Mouse (Mus musculus) CH12.LX (cell line): ENCODE results near the gene Pla2g1b.

ENCODE experiments used
- BHLHE40 ChIP-seq: IDR thresholded peaks from 2 replicates; pipeline ENCODE4 v1.6.1; 2011; ENCODE audit warnings: mild to moderate bottlenecking, low read depth, low read length, improper control_type of control experiment
- CTCF ChIP-seq, 2 experiments: IDR thresholded peaks in 1 of 2; conservative IDR thresholded peaks in 1 of 2; 2 replicates each; pipeline ENCODE4 v1.5.1; 2011 to 2012; ENCODE audit warnings: low read depth in 2 of 2, low read length in 2 of 2, improper control_type of control experiment in 1 of 2, inconsistent platforms in 1 of 2, mild to moderate bottlenecking in 1 of 2, moderate library complexity in 1 of 2
- E2F4 ChIP-seq: IDR thresholded peaks from 2 replicates; pipeline ENCODE4 v1.6.1; 2011; ENCODE audit warnings: low read depth, low read length, improper control_type of control experiment; ENCODE audit not compliant: insufficient replicate concordance
- HCFC1 ChIP-seq: IDR thresholded peaks from 2 replicates; pipeline ENCODE4 v1.6.1; 2012; ENCODE audit warnings: low read depth, mild to moderate bottlenecking, inconsistent platforms, low read length, improper control_type of control experiment
- KAT2A ChIP-seq: IDR thresholded peaks from 2 replicates; pipeline ENCODE4 v1.6.1; 2012; ENCODE audit warnings: low read length, improper control_type of control experiment, inconsistent platforms; ENCODE audit not compliant: insufficient replicate concordance
- MAX ChIP-seq: IDR thresholded peaks from 2 replicates; pipeline ENCODE4 v1.6.1; 2011; ENCODE audit warnings: low read length, improper control_type of control experiment
- POLR2A ChIP-seq: IDR thresholded peaks from 2 replicates; pipeline ENCODE4 v1.6.1; 2011; ENCODE audit warnings: low read depth, mild to moderate bottlenecking, improper control_type of control experiment, low read length
- TCF12 ChIP-seq: IDR thresholded peaks from 2 replicates; pipeline ENCODE4 v1.6.1; 2014; ENCODE audit warnings: low read depth, mild to moderate bottlenecking, inconsistent platforms, low read length, improper control_type of control experiment
- ZC3H11A ChIP-seq: IDR thresholded peaks from 2 replicates; pipeline ENCODE4 v1.6.1; 2012; ENCODE audit warnings: low read depth, mild to moderate bottlenecking, inconsistent platforms, low read length, improper control_type of control experiment

- 0 out of 2 replicates have a peak, but pooled peaks have one; percentile 13 for TF ChIP-seq MAX
- peak; percentile 84 for TF ChIP-seq TCF12
- TF ChIP-seq ZC3H11A = no peak; the same call in 1 of the 2 replicates
- no peak for TF ChIP-seq KAT2A
- TF ChIP-seq HCFC1 = peak; percentile 79
- peak; percentile 95 for TF ChIP-seq POLR2A
- TF ChIP-seq BHLHE40 = peak; percentile 56; the same call in 1 of the 2 replicates
- peak; percentile 79; the same call in 1 of the 2 replicates for TF ChIP-seq E2F4
- no peak for TF ChIP-seq CTCF (conservative IDR thresholded peaks at IDR 0.05 in 1 of 2, IDR thresholded peaks at IDR 0.05 in 1 of 2; ENCODE audit: low read depth in 2 of 2, low read length in 2 of 2)
Observed at GRCm38 (mm10) chr5:115488841-115489698, 23.0 kb downstream of the Pla2g1b start.
